Mouse (Mus musculus) myocyte (in vitro differentiated cells): ENCODE measurements at regions not wholly inside any gene's neighbourhood (a gene's known extent, or its start where the extent isn't known, plus 50 kb on each side); places are given as distances from the start of the nearest gene placed in this dataset.

Experiments
- CEBPB ChIP-seq: IDR thresholded peaks from 2 replicates; pipeline ENCODE4 v1.6.1; 2011; ENCODE audit warnings: mild to moderate bottlenecking, moderate library complexity; ENCODE audit not compliant: poor library complexity, insufficient read depth, severe bottlenecking
- MAX ChIP-seq: IDR thresholded peaks from one replicate; pipeline ENCODE4 v1.6.1; 2011; ENCODE audit warnings: low read depth, mild to moderate bottlenecking, control low read depth
- MYOD1 ChIP-seq, 3 experiments: IDR thresholded peaks; one replicate each; pipeline ENCODE4 v1.6.1; 2011; ENCODE audit warnings: control low read depth in 2 of 3, low read depth in 2 of 3, mild to moderate bottlenecking in 2 of 3, moderate library complexity in 1 of 3; ENCODE audit not compliant: insufficient read length in 2 of 3, control insufficient read depth in 1 of 3
- POLR2A ChIP-seq: IDR thresholded peaks from one replicate; pipeline ENCODE4 v1.6.1; 2011; ENCODE audit warnings: low read depth, mild to moderate bottlenecking, control low read depth, moderate library complexity; ENCODE audit not compliant: insufficient read length
- POLR2AphosphoS2 ChIP-seq: IDR thresholded peaks from one replicate; pipeline ENCODE4 v1.6.1; 2011; ENCODE audit warnings: low read depth, control low read depth; ENCODE audit not compliant: insufficient read length
- TCF12 ChIP-seq: IDR thresholded peaks from one replicate; pipeline ENCODE4 v1.6.1; 2011; ENCODE audit warnings: mild to moderate bottlenecking, control low read depth; ENCODE audit not compliant: poor library complexity, insufficient read depth, severe bottlenecking

- TF ChIP-seq POLR2AphosphoS2 (no peak), POLR2A (no peak), MAX (no peak), TCF12 (no peak), MYOD1 (IDR thresholded peaks at IDR 0.05; ENCODE audit: control insufficient read depth in 1 of 3, insufficient read length in 2 of 3, low read depth in 2 of 3) (no peak), CEBPB (no peak)
Measured at GRCm38 (mm10) chr5:67205083-67205738, 55.2 kb upstream of the Tmem33 start.
